Mouse (Mus musculus) myocyte (in vitro differentiated cells): ENCODE data around the gene Gm9767. TPM values are rescaled to one million over a fixed set of nuclear protein-coding genes. Genes with fewer than 3 reads are reported as not detected.
A peak's percentile ranks its signal among the peaks of the same experiment; 100 is the strongest.

Experiments used
- H3K27me3 ChIP-seq: one replicate; pipeline ENCODE4 v1.6.1; 2011; ENCODE audit not compliant: control insufficient read depth, insufficient read depth, insufficient read length
- H3K36me3 ChIP-seq: one replicate; pipeline ENCODE4 v1.6.1; 2011; ENCODE audit not compliant: control insufficient read depth, insufficient read depth
- H3K4me2 ChIP-seq: one replicate; pipeline ENCODE4 v1.6.1; 2011; ENCODE audit warnings: low read depth, control low read depth
- H3K4me3 ChIP-seq: one replicate; pipeline ENCODE4 v1.5.1; 2011; ENCODE audit warnings: mild to moderate bottlenecking, control low read depth, moderate library complexity
- H3K79me2 ChIP-seq: one replicate; pipeline ENCODE4 v1.6.1; 2011; ENCODE audit not compliant: control insufficient read depth, insufficient read depth
- H3ac ChIP-seq: one replicate; pipeline ENCODE4 v1.6.1; 2011; ENCODE audit not compliant: control insufficient read depth, insufficient read length
- CEBPB ChIP-seq: IDR thresholded peaks from 2 replicates; pipeline ENCODE4 v1.6.1; 2011; ENCODE audit warnings: mild to moderate bottlenecking, moderate library complexity; ENCODE audit not compliant: poor library complexity, insufficient read depth, severe bottlenecking
- E2F4 ChIP-seq: IDR thresholded peaks from one replicate; pipeline ENCODE4 v1.6.1; 2011; ENCODE audit warnings: mild to moderate bottlenecking, control low read depth, moderate library complexity; ENCODE audit not compliant: insufficient read depth
- MAX ChIP-seq: IDR thresholded peaks from one replicate; pipeline ENCODE4 v1.6.1; 2011; ENCODE audit warnings: low read depth, mild to moderate bottlenecking, control low read depth
- MYOD1 ChIP-seq, 3 experiments: IDR thresholded peaks; one replicate each; pipeline ENCODE4 v1.6.1; 2011; ENCODE audit warnings: control low read depth in 2 of 3, low read depth in 2 of 3, mild to moderate bottlenecking in 2 of 3, moderate library complexity in 1 of 3; ENCODE audit not compliant: insufficient read length in 2 of 3, control insufficient read depth in 1 of 3
- MYOG ChIP-seq, 3 experiments: IDR thresholded peaks; one replicate each; pipeline ENCODE4 v1.6.1; 2011; ENCODE audit warnings: control low read depth in 2 of 3, low read depth in 2 of 3, mild to moderate bottlenecking in 2 of 3; ENCODE audit not compliant: insufficient read length in 2 of 3, control insufficient read depth in 1 of 3, insufficient read depth in 1 of 3
- POLR2A ChIP-seq: IDR thresholded peaks from one replicate; pipeline ENCODE4 v1.6.1; 2011; ENCODE audit warnings: low read depth, mild to moderate bottlenecking, control low read depth, moderate library complexity; ENCODE audit not compliant: insufficient read length
- POLR2AphosphoS2 ChIP-seq: IDR thresholded peaks from one replicate; pipeline ENCODE4 v1.6.1; 2011; ENCODE audit warnings: low read depth, control low read depth; ENCODE audit not compliant: insufficient read length
- REST ChIP-seq: IDR thresholded peaks from one replicate; pipeline ENCODE4 v1.6.1; 2011; ENCODE audit warnings: mild to moderate bottlenecking, control low read depth, moderate library complexity; ENCODE audit not compliant: insufficient read depth, insufficient read length
- SRF ChIP-seq: IDR thresholded peaks from one replicate; pipeline ENCODE4 v1.6.1; 2011; ENCODE audit warnings: low read depth; ENCODE audit not compliant: control insufficient read depth, insufficient read length
- TCF12 ChIP-seq: IDR thresholded peaks from one replicate; pipeline ENCODE4 v1.6.1; 2011; ENCODE audit warnings: mild to moderate bottlenecking, control low read depth; ENCODE audit not compliant: poor library complexity, insufficient read depth, severe bottlenecking
- TCF3 ChIP-seq: IDR thresholded peaks from one replicate; pipeline ENCODE4 v1.6.1; 2011; ENCODE audit warnings: low read depth, control low read depth; ENCODE audit not compliant: insufficient read length
- USF1 ChIP-seq: IDR thresholded peaks from one replicate; pipeline ENCODE4 v1.6.1; 2011; ENCODE audit warnings: low read depth, mild to moderate bottlenecking, control low read depth, moderate library complexity
- polyA plus RNA-seq: library from polyadenylated mRNA; unstranded; fragments of >200 nt; fragmentation: generic; extraction: Trizol; gene quantifications from one replicate; pipeline ENCODE4 v1.2.1, GENCODE M21; 2012; ENCODE audit warnings: missing spikeins

Gene Gm9767
- polyA plus RNA-seq, 1 experiment: 0.10 TPM

- Histone ChIP-seq H3K4me3 (no peak overlapping the region), H3K36me3 (no peaks in the 10 kb centered on the region), H3K27me3 (no peaks in the 10 kb centered on the region), H3K79me2 (no peaks in the 10 kb centered on the region), H3ac (no peak overlapping the region), H3K4me2 (peak overlapping the region; percentile 13)
- TF ChIP-seq MYOD1 (IDR thresholded peaks at IDR 0.05; ENCODE audit: control insufficient read depth in 1 of 3, insufficient read length in 2 of 3, low read depth in 2 of 3): no peak
- no peak for TF ChIP-seq SRF
- no peak for TF ChIP-seq TCF12
- no peak for TF ChIP-seq POLR2AphosphoS2
- no peak for TF ChIP-seq MYOG (IDR thresholded peaks at IDR 0.05; ENCODE audit: control insufficient read depth in 1 of 3, insufficient read depth in 1 of 3, insufficient read length in 2 of 3, low read depth in 2 of 3)
- no peak for TF ChIP-seq CEBPB
- no peak for TF ChIP-seq USF1
- TF ChIP-seq REST: no peak
- no peak for TF ChIP-seq POLR2A
- no peak for TF ChIP-seq E2F4
- TF ChIP-seq TCF3: no peak
- TF ChIP-seq MAX: no peak
These were observed 15.0 kb upstream of the Gm9767 start for GRCm38 (mm10) chr10:26063071-26063470.

DNA sequence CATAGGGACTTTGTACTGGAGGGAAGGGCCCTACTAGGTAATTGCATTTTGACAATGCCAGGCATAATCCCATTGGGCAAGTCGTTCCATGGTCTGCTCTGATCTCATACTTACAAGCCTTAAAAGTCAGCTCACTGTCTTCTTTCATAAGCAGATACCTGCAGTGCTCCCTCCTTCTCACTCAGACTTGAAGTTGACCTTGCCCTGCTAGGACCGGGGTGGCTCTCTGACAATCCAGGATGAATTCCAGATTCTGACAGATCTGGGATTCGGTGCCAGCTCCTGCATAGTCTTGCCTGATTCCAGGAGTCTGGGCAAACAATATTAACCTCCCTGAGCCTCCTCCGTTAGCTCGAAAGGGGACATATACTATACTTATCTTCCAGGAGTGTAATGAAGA, 6.1 kb upstream of the Gm9767 start:
- no peak for TF ChIP-seq SRF
- no peak for TF ChIP-seq CEBPB
- no peak for TF ChIP-seq E2F4
- TF ChIP-seq POLR2AphosphoS2: no peak
- no peak for TF ChIP-seq POLR2A
- TF ChIP-seq TCF12: no peak
- no peak for TF ChIP-seq USF1
- no peak for TF ChIP-seq MAX
- no peak for TF ChIP-seq MYOG (IDR thresholded peaks at IDR 0.05; ENCODE audit: control insufficient read depth in 1 of 3, insufficient read depth in 1 of 3, insufficient read length in 2 of 3, low read depth in 2 of 3)
- no peak for TF ChIP-seq TCF3
- no peak for TF ChIP-seq REST
- no peak for TF ChIP-seq MYOD1 (IDR thresholded peaks at IDR 0.05; ENCODE audit: control insufficient read depth in 1 of 3, insufficient read length in 2 of 3, low read depth in 2 of 3)
- Histone ChIP-seq H3ac (no peak overlapping the region), H3K27me3 (no peaks in the 10 kb centered on the region), H3K36me3 (no peaks in the 10 kb centered on the region), H3K4me3 (no peak overlapping the region), H3K4me2 (no peak overlapping the region), H3K79me2 (no peaks in the 10 kb centered on the region)

GRCm38 (mm10) chr10:26076949-26077348, 1.1 kb upstream of the Gm9767 start:
- Histone ChIP-seq H3K27me3 (no peaks in the 10 kb centered on the region), H3K79me2 (no peaks in the 10 kb centered on the region), H3K36me3 (no peaks in the 10 kb centered on the region), H3K4me3 (no peak overlapping the region), H3ac (no peak overlapping the region), H3K4me2 (peak overlapping the region; percentile 65)
- no peak for TF ChIP-seq MYOG (IDR thresholded peaks at IDR 0.05; ENCODE audit: control insufficient read depth in 1 of 3, insufficient read depth in 1 of 3, insufficient read length in 2 of 3, low read depth in 2 of 3)
- TF ChIP-seq MYOD1 (IDR thresholded peaks at IDR 0.05; ENCODE audit: control insufficient read depth in 1 of 3, insufficient read length in 2 of 3, low read depth in 2 of 3): no peak
- TF ChIP-seq POLR2A: no peak
- no peak for TF ChIP-seq E2F4
- no peak for TF ChIP-seq USF1
- no peak for TF ChIP-seq TCF12
- no peak for TF ChIP-seq CEBPB
- TF ChIP-seq REST: no peak
- no peak for TF ChIP-seq SRF

- peak within 1 kb of the TSS; percentile 65 for H3K4me2 ChIP-seq
These were observed 577 bp downstream of the Gm9767 start, which contains the start of gene Tmem200a for GRCm38 (mm10) chr10:26078521-26079142. Tmem200a (minus strand) TSS chr10:26079052.

More at GRCm38 (mm10) chr10:26078521-26079142, 577 bp downstream of the Gm9767 start, which contains the start of gene Tmem200a:
- H3ac ChIP-seq: peak within 1 kb of the TSS; percentile 64
- no peak for TF ChIP-seq REST
- TF ChIP-seq USF1: no peak
- no peak for TF ChIP-seq TCF3
- TF ChIP-seq MYOG (IDR thresholded peaks at IDR 0.05; ENCODE audit: control insufficient read depth in 1 of 3, insufficient read depth in 1 of 3, insufficient read length in 2 of 3, low read depth in 2 of 3): no peak
- no peak for TF ChIP-seq CEBPB
- TF ChIP-seq TCF12: no peak
- no peak for TF ChIP-seq E2F4
- no peak for TF ChIP-seq POLR2A
- no peak for TF ChIP-seq POLR2AphosphoS2
- no peak for TF ChIP-seq MAX
- no peak for TF ChIP-seq MYOD1 (IDR thresholded peaks at IDR 0.05; ENCODE audit: control insufficient read depth in 1 of 3, insufficient read length in 2 of 3, low read depth in 2 of 3)
- no peaks in the 10 kb centered on the region for H3K36me3 ChIP-seq
- H3K4me3 ChIP-seq: peak within 1 kb of the TSS; percentile 47
- H3K27me3 ChIP-seq: no peaks in the 10 kb centered on the region
- no peaks in the 10 kb centered on the region for H3K79me2 ChIP-seq
